Mouse (Mus musculus) gastrocnemius, postnatal 25 days (tissue): ENCODE data around the gene Cdk11b. TPM values are rescaled to one million over a fixed set of nuclear protein-coding genes. Genes with fewer than 3 reads are reported as not detected.
A peak's percentile ranks its signal among the peaks of the same experiment; 100 is the strongest.
"Not testable (repeated sequence)": the region's sequence is repeated elsewhere in the genome, so short reads cannot be mapped to it uniquely, and the experiment has no call there.

Experiments used
- DNase-seq: peaks from one replicate; pipeline ENCODE4 v3.0.0; 2022
- total RNA-seq, 2 experiments: library from RNA; stranded (reverse); gene quantifications; 1 replicate in 1 of 2; 2 replicates in 1 of 2; pipeline ENCODE4 v1.2.3; 2021

Gene Cdk11b
- total RNA-seq, 2 experiments from 2014 or later, result 25.9 to 26.1 TPM

GRCm38 (mm10) chr4:155668689-155669597, 44.3 kb downstream of the Cdk11b start, which contains the start of gene Mib2:
TSS of gene Mib2 (minus strand) at chr4:155669198.
- DNase-seq, result peak; percentile 95

DNA sequence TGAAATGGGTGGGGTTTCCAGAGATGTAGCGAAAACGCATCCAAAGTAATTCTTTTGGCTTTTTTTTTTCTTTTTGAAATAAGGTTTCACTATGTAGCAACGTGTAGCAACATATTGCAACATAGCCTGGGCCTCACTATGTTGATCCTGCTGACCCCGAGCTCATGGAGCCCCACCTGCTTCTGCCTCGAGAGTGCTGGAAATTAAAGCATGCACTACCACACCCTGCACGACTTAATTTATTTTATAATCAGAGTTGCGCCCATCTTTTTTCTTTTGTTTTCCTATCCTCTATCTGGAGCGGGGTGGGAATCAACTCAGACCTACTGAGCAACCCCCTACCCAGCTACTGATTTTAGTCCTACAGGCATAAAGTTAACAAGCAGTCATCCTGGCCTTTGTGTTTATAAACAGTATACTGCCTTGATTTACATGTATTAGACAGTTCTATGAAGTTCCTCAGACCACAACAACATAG, 45.0 kb downstream of the Cdk11b start:
- DNase-seq, result no peak

- not testable (repeated sequence) for DNase-seq
These were observed 45.6 kb downstream of the Cdk11b start for GRCm38 (mm10) chr4:155670236-155670635.

DNA sequence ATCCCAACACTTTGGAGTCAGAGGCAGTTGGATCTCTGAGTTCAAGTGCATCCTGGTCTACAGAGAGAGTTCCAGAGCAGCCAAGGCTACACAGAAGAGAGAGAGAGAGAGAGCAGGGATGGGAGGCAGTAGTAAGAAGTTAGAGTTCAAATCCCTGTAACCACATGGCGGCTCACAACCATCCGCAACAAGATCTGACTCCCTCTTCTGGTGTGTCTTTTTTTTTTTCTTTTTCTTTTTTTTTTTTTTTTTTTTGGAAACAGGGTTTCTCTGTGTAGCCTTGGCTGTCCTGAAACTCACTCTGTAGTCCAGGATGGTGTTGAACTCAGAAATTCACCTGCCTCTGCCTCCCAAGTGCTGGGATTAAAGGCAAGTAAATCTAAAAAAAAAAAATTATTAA, 47.4 kb downstream of the Cdk11b start:
- no peak for DNase-seq

- DNase-seq, result no peak
These were observed 51.3 kb downstream of the Cdk11b start for GRCm38 (mm10) chr4:155675991-155676390.

DNA sequence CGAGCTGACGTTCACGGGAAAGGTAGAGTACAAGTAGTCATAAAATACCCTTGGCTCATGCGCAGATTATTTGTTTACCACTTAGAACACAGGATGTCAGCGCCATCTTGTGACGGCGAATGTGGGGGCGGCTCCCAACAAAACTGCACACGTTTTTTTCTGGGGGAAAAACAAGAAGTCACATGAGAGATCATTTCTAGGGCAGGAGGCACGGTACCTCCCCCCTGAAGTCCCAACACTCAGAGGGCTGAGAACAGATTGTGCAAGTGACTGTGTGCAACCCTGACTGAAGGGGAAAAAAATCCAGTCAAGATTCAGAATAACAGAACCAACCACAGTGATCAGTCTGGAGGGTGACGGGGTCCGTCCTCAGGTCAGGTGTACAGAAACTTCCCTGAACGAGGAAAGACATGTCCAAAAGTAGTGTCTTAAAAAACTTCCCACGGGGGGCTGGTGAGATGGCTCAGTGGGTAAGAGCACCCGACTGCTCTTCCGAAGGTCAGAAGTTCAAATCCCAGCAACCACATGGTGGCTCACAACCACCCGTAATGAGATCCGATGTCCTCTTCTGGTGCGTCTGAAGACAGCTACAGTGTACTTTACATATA, 59.1 kb downstream of the Cdk11b start:
- not testable (repeated sequence) for DNase-seq

- DNase-seq, result not testable (repeated sequence)
These were observed 63.1 kb downstream of the Cdk11b start for GRCm38 (mm10) chr4:155687764-155688163.

- no peak for DNase-seq
These were observed 66.1 kb downstream of the Cdk11b start for GRCm38 (mm10) chr4:155690571-155691375.

DNA sequence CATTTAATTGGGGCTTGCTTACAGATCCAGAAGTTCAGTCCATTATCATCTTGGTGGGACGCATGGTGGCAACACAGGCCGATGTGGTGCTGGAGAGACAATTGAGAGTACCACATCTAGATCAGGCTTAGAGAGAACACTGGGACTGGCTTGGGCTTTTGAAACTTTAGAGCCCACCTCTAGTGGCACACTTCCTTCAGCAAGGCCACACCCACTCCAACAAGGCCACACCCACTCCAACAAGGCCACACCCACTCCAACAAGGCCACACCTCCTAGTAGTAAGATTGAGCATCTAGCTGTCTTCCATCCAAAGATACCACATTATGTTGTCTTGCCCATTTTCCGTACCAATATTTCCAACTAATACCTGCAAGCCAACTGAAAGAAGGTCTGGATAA, 67.8 kb downstream of the Cdk11b start:
- no peak for DNase-seq

DNA sequence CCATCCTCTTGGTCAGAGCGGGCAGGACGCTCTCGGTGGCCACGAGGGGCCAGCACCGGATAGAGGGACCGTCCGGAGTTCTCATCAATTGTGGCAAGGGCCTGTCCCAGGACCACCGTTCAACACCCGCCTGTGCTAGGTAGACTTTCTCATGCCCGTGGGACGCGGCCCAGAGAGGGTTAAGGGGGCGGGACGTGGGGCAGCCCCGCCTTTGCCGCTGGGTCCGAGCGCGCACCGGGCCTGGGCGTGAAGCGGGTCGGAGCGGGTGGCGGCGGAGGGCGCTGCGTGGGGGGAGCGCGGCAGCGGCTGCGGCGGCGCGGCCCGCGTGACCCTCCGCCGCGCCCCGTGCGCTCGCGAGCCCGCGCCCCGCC, 69.4 kb downstream of the Cdk11b start, which contains the start of gene Fndc10:
Fndc10 (plus strand) TSS at position 232 of the 371 bp plus-strand sequence.
- peak; percentile 58 for DNase-seq

DNA sequence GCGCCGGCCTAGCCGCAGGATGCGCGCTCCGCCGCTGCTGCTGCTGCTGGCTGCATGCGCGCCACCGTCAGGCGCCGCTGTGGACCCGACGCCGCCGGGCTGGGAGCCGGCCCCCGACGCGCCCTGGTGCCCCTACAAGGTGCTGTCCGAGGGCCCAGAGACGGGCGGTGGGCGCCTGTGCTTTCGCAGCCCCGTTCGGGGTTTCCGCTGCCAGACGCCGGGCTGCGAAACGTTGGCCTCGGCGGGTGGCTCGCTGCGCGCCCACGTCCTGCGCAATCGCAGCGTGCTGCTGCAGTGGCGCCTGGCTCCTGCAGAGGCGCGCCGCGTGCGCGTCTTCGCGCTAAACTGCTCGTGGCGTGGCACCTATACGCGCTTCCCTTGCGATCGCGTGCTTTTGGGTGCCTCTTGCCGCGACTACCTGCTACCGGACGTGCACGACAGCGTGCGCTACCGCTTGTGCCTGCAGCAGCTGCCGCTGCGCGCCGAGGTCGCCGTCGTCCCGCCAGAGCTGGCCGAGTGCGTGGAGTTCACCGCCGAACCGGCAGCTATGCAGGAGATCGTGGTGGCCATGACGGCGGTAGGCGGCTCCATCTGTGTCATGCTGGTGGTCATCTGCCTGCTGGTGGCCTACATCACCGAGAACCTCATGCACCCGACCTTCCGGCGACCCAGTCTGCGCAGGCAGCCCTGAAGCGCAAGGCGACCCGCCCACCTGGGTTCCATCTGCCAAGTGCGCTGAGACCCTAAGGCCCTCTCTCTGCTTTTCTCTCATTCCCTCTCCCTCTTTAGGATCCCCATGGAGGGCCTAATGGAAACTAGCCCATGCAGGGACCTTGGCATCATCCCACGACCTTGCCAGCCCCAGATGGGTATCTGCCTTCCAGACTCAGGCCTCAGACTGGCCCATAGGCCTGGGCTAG, 70.1 kb downstream of the Cdk11b start:
- peak; percentile 57 for DNase-seq

- DNase-seq, result no peak
These were observed 70.9 kb downstream of the Cdk11b start for GRCm38 (mm10) chr4:155695531-155696062.

- DNase-seq, result no peak
These were observed 71.9 kb downstream of the Cdk11b start for GRCm38 (mm10) chr4:155696261-155697255.

Other genes with a start within 250 kb of the Cdk11b start
- 1 to 10 TPM in 1 of 2 experiments, under 1 TPM in 1; 0.56 to 1.3 TPM for gene Gabrd, start 226.7 kb upstream of the Cdk11b start, total RNA-seq
- gene Cfap74, start 215.7 kb upstream of the Cdk11b start, total RNA-seq, result under 1 TPM; 0.77 to 0.94 TPM
- 100 to 1,000 TPM; 262 to 263 TPM for gene Tmem52, start 155.7 kb upstream of the Cdk11b start, total RNA-seq
- gene Gnb1, start 133.5 kb upstream of the Cdk11b start, total RNA-seq, result 10 to 100 TPM; 59.1 to 72.0 TPM
- gene Nadk, start 62.5 kb upstream of the Cdk11b start, total RNA-seq, result 10 to 100 TPM; 17.3 to 19.2 TPM
- gene Slc35e2, start 23.4 kb upstream of the Cdk11b start, total RNA-seq, result 1 to 10 TPM; 3.7 TPM
- gene Gm10563, start 20.6 kb downstream of the Cdk11b start, total RNA-seq, result not detected
- gene Mmp23, start 28.5 kb downstream of the Cdk11b start, total RNA-seq, result 1 to 10 TPM; 3.0 to 5.0 TPM
- 10 to 100 TPM; 14.4 to 14.5 TPM for gene Mib2, start 44.3 kb downstream of the Cdk11b start, total RNA-seq
- 1 to 10 TPM; 1.5 to 1.7 TPM for gene Fndc10, start 69.5 kb downstream of the Cdk11b start, total RNA-seq
- gene Ssu72, start 79.9 kb downstream of the Cdk11b start, total RNA-seq, result 10 to 100 TPM; 32.4 to 36.3 TPM
- gene Tmem240, start 109.9 kb downstream of the Cdk11b start, total RNA-seq, result under 1 TPM; 0.26 to 0.27 TPM
- 10 to 100 TPM; 26.3 to 31.4 TPM for gene Atad3a, start 136.2 kb downstream of the Cdk11b start, total RNA-seq
- 1 to 10 TPM; 5.0 to 5.4 TPM for gene Vwa1, start 149.8 kb downstream of the Cdk11b start, total RNA-seq
- under 1 TPM; 0.88 to 0.92 TPM for gene Tmem88b, start 161.0 kb downstream of the Cdk11b start, total RNA-seq
- gene Ankrd65, start 165.6 kb downstream of the Cdk11b start, total RNA-seq, result not detected
- 10 to 100 TPM; 45.1 to 47.7 TPM for gene Mrpl20, start 178.0 kb downstream of the Cdk11b start, total RNA-seq
- 10 to 100 TPM; 20.4 to 26.6 TPM for gene Ccnl2, start 187.6 kb downstream of the Cdk11b start, total RNA-seq
- 10 to 100 TPM; 68.4 to 70.9 TPM for gene Aurkaip1, start 206.4 kb downstream of the Cdk11b start, total RNA-seq
- gene Mxra8, start 214.8 kb downstream of the Cdk11b start, total RNA-seq, result 10 to 100 TPM; 37.5 to 37.6 TPM
- 100 to 1,000 TPM in 1 of 2 experiments, 10 to 100 TPM in 1; 100.0 to 103 TPM for gene Dvl1, start 222.5 kb downstream of the Cdk11b start, total RNA-seq
- under 1 TPM in 1 of 2 experiments, not detected in 1; 0.11 TPM for gene Tas1r3, start 238.5 kb downstream of the Cdk11b start, total RNA-seq
- gene Cptp, start 244.6 kb downstream of the Cdk11b start, total RNA-seq, result 10 to 100 TPM; 15.6 to 16.6 TPM
- 10 to 100 TPM; 14.1 to 17.9 TPM for gene Ints11, start 244.7 kb downstream of the Cdk11b start, total RNA-seq